Mouse (Mus musculus) stomach, postnatal 0 days (tissue): ENCODE measurements at regions not wholly inside any gene's neighbourhood (a gene's known extent, or its start where the extent isn't known, plus 50 kb on each side); places are given as distances from the start of the nearest gene placed in this dataset.

Experiments used
- CTCF ChIP-seq: IDR thresholded peaks from 2 replicates; pipeline ENCODE4 v1.5.1; 2016; ENCODE audit warnings: antibody characterized with exemption, low read depth, mild to moderate bottlenecking, moderate library complexity
- EP300 ChIP-seq: optimal IDR thresholded peaks from 2 replicates; pipeline ENCODE3; 2016; ENCODE audit warnings: antibody characterized with exemption

- no peak for TF ChIP-seq CTCF
- no peak for TF ChIP-seq EP300
These were observed 159.0 kb upstream of the Haao start for GRCm38 (mm10) chr17:84006748-84007147.
